8 mouse cellular contexts compared by ENCODE assay signal in genomic region chr12:86810725-86811444, GRCm38 (mm10).
DNase-seq lines count a peak whose midpoint lies in the region; ATAC-seq and TF ChIP-seq lines count a peak whose summit lies in the region.

No protein-coding gene starts in this region.

- H3K4me1 ChIP-seq in heart, embryonic 11.5 days (ENCODE audit: control insufficient read depth, insufficient read depth, low read length): peaks cover 35% of the 10 kb centered on the region
- H3K4me1 ChIP-seq in G1E (ENCODE audit: insufficient read depth, low read depth, low read length): peaks cover 7% of the 10 kb centered on the region
- H3K4me1 ChIP-seq in forebrain, embryonic 15.5 days: peaks cover 88% of the 10 kb centered on the region
- peaks cover 29% of the 10 kb centered on the region for H3K4me1 ChIP-seq in limb, embryonic 11.5 days (ENCODE audit: control insufficient read depth, insufficient read depth, low read length)
- peaks cover 81% of the 10 kb centered on the region for H3K4me1 ChIP-seq in midbrain, embryonic 12.5 days

- no peaks in the 10 kb centered on the region for H3K27me3 ChIP-seq in heart, embryonic 11.5 days (ENCODE audit: control insufficient read depth, insufficient read depth, low read length)
- peaks cover 73% of the 10 kb centered on the region for H3K27me3 ChIP-seq in G1E (ENCODE audit: insufficient read depth, low read length)
- no peaks in the 10 kb centered on the region for H3K27me3 ChIP-seq in forebrain, embryonic 15.5 days
- no peaks in the 10 kb centered on the region for H3K27me3 ChIP-seq in limb, embryonic 11.5 days (ENCODE audit: control insufficient read depth, insufficient read depth, low read length)
- peaks cover 28% of the 10 kb centered on the region for H3K27me3 ChIP-seq in midbrain, embryonic 12.5 days

- H3K4me3 ChIP-seq in heart, embryonic 11.5 days (ENCODE audit: low read depth, low read length): no peak overlapping the region
- no peak overlapping the region for H3K4me3 ChIP-seq in G1E (ENCODE audit: low read depth, low read length)
- no peak overlapping the region for H3K4me3 ChIP-seq in forebrain, embryonic 15.5 days
- H3K4me3 ChIP-seq in limb, embryonic 11.5 days (ENCODE audit: low read depth, low read length): no peak overlapping the region
- no peak overlapping the region for H3K4me3 ChIP-seq in midbrain, embryonic 12.5 days

- ATAC-seq in heart, embryonic 11.5 days (replicated peaks; ENCODE audit: insufficient number of reproducible peaks, low FRiP score, low TSS enrichment): no peak
- ATAC-seq in G1E (ENCODE audit: extremely low read depth, insufficient number of reproducible peaks, low FRiP score, poor library complexity, severe bottlenecking): peak; percentile 83
- ATAC-seq in forebrain, embryonic 15.5 days (replicated peaks): no peak
- no peak for ATAC-seq in limb, embryonic 11.5 days (ENCODE audit: insufficient number of reproducible peaks, low FRiP score, low TSS enrichment, low read depth)
- ATAC-seq in midbrain, embryonic 12.5 days (ENCODE audit: low FRiP score, low read depth): no peak

- no peaks in the 10 kb centered on the region for H3K9me3 ChIP-seq in heart, embryonic 11.5 days (replicated peaks; ENCODE audit: control insufficient read depth, low read length)
- no peaks in the 10 kb centered on the region for H3K9me3 ChIP-seq in G1E (replicated peaks)
- no peaks in the 10 kb centered on the region for H3K9me3 ChIP-seq in forebrain, embryonic 15.5 days
- H3K9me3 ChIP-seq in limb, embryonic 11.5 days (ENCODE audit: control insufficient read depth, low read length): no peaks in the 10 kb centered on the region
- H3K9me3 ChIP-seq in midbrain, embryonic 12.5 days: no peaks in the 10 kb centered on the region

- no peak for DNase-seq in heart, adult 8-10 months (ENCODE audit: low spot score)
- no peak for DNase-seq in G1E (ENCODE audit: low spot score)
- no peak for DNase-seq in limb, embryonic 11.5 days (ENCODE audit: low spot score)
- DNase-seq in thymus, postnatal 36 days: peak; percentile 82 to 91
- no peak for DNase-seq in cerebellum, postnatal 14 days

- no peak overlapping the region; the same call in 1 of the 2 replicates for H3K4me2 ChIP-seq in heart, embryonic 11.5 days
- no peak overlapping the region for H3K4me2 ChIP-seq in forebrain, embryonic 15.5 days (replicated peaks)
- H3K4me2 ChIP-seq in limb, embryonic 11.5 days (ENCODE audit: low read depth, severe bottlenecking): no peak overlapping the region; the same call in 1 of the 2 replicates
- no peak overlapping the region for H3K4me2 ChIP-seq in midbrain, embryonic 12.5 days (replicated peaks)

- 32% methylated on average over 11 of the region's 11 CpGs for WGBS in heart, embryonic 11.5 days (ENCODE audit: insufficient replicate concordance)
- 59% methylated on average over 11 of the region's 11 CpGs for WGBS in forebrain, embryonic 15.5 days
- WGBS in limb, embryonic 11.5 days: 40% methylated on average over 11 of the region's 11 CpGs
- WGBS in midbrain, embryonic 12.5 days: 75% methylated on average over 11 of the region's 11 CpGs

- no peak for TF ChIP-seq CTCF in G1E (IDR thresholded peaks at IDR 0.05; ENCODE audit: low read depth, low read length)

- no peaks in the 10 kb centered on the region for H3K36me3 ChIP-seq in heart, embryonic 11.5 days (ENCODE audit: control insufficient read depth, insufficient read depth, low read length)
- H3K36me3 ChIP-seq in G1E (replicated peaks): no peaks in the 10 kb centered on the region
- no peaks in the 10 kb centered on the region for H3K36me3 ChIP-seq in forebrain, embryonic 15.5 days
- no peaks in the 10 kb centered on the region for H3K36me3 ChIP-seq in limb, embryonic 11.5 days (ENCODE audit: control insufficient read depth, insufficient read depth, low read length)
- H3K36me3 ChIP-seq in midbrain, embryonic 12.5 days: no peaks in the 10 kb centered on the region

- H3K9ac ChIP-seq in heart, embryonic 11.5 days (ENCODE audit: low read depth, low read length): peak overlapping the region; percentile 44
- 0 out of 2 replicates have a peak overlapping the region, but pooled peaks have one; percentile 8 for H3K9ac ChIP-seq in forebrain, embryonic 15.5 days (replicated peaks)
- H3K9ac ChIP-seq in limb, embryonic 11.5 days (ENCODE audit: low read length): no peak overlapping the region
- H3K9ac ChIP-seq in midbrain, embryonic 12.5 days (replicated peaks): no peak overlapping the region

- H3K27ac ChIP-seq in heart, embryonic 11.5 days (ENCODE audit: low read depth, low read length): peak overlapping the region; percentile 82
- peak overlapping the region; percentile 98 for H3K27ac ChIP-seq in forebrain, embryonic 15.5 days (replicated peaks)
- H3K27ac ChIP-seq in limb, embryonic 11.5 days (replicated peaks; ENCODE audit: low read depth, low read length): peak overlapping the region; percentile 26; the same call in 1 of the 2 replicates
- H3K27ac ChIP-seq in midbrain, embryonic 12.5 days (replicated peaks): peak overlapping the region; percentile 49

Comparison
In these comparisons a context has a peak if more than half of its experiments do, and no peak if none do; other contexts are left out.
1. H3K27ac ChIP-seq: peak in every context shown above with its lines; median percentile 98 in forebrain, embryonic 15.5 days; 82 in heart, embryonic 11.5 days; 49 in midbrain, embryonic 12.5 days; 26 in limb, embryonic 11.5 days.
2. H3K9ac ChIP-seq: peak in heart, embryonic 11.5 days (single experiment) and forebrain, embryonic 15.5 days (single experiment); none in limb, embryonic 11.5 days (single experiment) and midbrain, embryonic 12.5 days (single experiment).
3. DNase-seq: peak in thymus, postnatal 36 days (2 of 2); none in heart, adult 8-10 months (single experiment), G1E (single experiment), limb, embryonic 11.5 days (single experiment) and cerebellum, postnatal 14 days (0 of 2).